Mouse (Mus musculus): Measurements from ENCODE around the gene Orai2.
A peak's percentile ranks its signal among the peaks of the same experiment; 100 is the strongest.
"Not testable (repeated sequence)": the region's sequence is repeated elsewhere in the genome, so short reads cannot be mapped to it uniquely, and the experiment has no call there.

The Orai2 gene

DNA sequence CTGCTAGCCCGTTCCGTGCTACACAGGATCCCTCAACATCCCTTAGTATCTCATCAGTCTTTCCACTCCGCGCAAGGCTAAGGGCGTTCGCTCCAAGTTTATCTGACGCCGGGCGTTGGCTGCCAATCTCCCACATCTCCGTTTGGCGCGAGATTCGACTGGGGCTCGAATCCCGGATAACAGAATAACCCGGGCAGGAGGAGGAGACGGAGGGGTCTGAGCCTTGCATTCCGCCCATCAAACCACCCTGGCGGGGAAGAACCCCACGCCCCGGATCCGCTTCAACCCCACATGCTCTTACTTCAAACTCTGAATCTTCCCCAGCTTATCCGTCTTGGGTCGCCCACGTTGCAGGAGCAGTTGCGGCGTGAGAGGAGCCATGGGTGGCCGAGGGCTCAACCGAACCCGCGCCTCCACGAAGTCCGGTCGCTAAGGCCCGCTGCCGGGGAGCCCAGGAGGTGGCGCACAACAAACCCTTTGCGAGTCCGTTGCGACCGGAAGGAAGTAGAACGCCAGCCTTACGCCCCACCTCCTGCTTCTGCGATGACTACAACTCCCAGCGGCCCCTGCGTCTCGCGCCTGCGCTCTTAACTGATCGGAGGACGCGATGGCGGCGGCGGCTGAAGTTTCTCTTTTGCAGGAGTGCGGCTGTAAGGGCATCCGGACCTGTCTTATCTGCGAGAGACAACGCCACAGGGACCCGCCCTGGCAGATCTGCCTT lies 34.8 kb downstream of the Orai2 start, which contains the start of the genes Lrwd1 and Alkbh4:
Lrwd1 (minus strand) TSS at position 504 of the 721 bp plus-strand sequence.
Alkbh4 (plus strand) TSS at position 576 of the 721 bp plus-strand sequence.
- peak; percentile 96 for DNase-seq

DNA sequence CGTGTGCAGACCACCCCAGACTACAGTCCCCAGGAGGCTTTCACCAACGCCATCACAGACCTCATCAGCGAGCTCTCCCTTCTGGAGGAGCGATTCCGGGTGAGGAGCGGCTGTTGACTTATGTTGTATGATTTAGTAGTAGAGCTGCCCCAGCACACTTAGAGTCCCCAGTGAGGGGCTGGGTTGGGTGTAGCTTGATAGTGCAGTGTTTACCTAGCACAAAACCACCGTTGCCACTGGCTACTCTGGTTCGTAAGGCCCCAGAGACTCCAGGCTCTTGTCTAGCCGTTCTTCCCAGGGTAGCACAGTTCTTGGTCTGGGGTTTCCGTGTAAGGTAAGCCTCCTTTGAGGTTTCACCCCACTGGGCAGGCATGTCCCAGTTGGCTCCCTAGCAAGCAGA lies 48.3 kb downstream of the Orai2 start:
- no peak for DNase-seq

- no peak for DNase-seq
These were observed 53.8 kb downstream of the Orai2 start for GRCm38 (mm10) chr5:136116784-136117112.

DNA sequence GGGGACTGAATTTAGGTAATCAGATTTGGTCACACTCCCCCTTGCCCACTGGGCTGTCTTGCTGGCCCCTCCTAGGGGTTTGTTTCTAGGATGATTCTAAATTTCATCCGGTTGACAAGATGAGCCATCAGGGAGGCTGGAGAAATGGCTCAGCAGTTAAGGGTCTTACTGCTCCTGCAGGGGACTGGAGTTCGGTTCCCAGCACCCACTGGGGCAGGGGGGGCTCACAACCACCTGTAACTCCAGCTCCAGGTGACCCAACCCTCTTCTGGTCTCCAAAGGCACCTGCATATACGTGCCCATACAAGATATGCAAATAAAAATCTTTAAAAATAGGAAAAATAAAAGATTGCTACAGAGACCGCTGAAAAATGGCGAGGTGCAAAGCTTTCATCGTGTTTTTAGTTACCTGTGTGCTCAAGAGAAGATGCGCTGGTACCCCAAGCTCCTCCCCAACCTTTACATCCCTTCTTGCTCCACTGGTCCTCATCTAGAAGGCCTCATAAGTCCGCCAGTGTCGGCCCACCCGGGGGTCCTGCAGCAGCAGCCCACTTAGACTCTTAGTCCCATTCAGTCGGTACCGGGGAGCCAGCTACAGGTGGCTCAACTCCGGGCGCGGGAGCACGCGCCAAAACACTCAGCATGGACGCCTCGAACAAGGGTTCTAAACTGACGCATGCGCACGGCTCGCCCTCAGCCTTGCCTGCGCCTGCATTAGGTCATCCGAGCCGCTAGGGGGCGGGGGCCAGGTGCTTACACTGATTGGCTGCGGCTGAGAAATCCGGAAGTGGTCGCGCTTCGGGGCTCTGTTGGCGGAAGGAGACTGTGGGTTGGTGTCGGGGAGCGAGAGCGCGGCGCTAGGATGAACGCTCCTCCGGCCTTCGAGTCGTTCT lies 54.4 kb downstream of the Orai2 start, which contains the start of gene Polr2j:
Polr2j (plus strand) TSS at position 741 of the 893 bp plus-strand sequence.
- DNase-seq: peak; percentile 98 to 99

- not testable (repeated sequence) for DNase-seq
These were observed 57.0 kb downstream of the Orai2 start for GRCm38 (mm10) chr5:136113546-136113945.

DNA sequence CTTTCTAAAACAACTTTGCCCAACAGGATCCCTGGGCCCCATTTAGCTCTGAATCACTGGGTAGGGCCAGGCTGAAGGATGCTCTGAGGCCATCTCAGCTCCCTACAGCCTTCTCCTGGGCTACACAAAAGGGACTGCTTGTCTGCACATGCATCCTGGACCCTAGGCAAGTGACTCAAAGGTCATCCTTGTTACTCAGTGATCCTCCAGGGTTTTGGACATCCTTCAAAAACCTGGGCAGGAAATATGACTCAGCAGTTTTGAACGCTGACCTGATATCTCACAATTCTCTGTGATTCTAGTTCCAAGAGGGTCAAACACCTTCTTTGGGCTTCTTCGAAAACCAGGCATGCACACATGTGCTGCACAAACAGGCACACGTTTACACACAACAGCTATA lies 61.5 kb downstream of the Orai2 start:
- DNase-seq: no peak

DNA sequence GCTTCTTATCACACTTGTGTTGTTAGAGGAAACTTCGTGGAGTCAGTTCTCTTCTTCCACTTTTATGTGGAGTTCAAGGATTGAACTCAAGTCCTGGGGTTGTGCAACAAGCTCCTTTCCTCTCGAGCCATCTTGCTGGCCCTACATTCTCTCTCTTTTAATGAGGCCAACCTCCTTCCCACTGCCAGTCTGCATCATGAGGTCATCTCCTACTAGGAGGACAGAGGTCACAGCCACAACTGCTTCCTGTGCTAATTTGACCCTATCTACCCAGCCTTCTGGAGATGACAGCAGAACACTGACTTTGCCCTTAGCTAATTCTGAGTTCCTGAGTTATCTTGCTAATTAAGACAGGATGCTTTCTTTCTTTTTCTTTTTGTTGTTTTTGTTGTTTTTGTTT lies 62.0 kb downstream of the Orai2 start:
- no peak for DNase-seq

- no peak for DNase-seq
These were observed 66.0 kb downstream of the Orai2 start for GRCm38 (mm10) chr5:136104511-136104910.

- DNase-seq: peak; percentile 75 to 78
These were observed 68.3 kb downstream of the Orai2 start for GRCm38 (mm10) chr5:136102099-136102820.

DNA sequence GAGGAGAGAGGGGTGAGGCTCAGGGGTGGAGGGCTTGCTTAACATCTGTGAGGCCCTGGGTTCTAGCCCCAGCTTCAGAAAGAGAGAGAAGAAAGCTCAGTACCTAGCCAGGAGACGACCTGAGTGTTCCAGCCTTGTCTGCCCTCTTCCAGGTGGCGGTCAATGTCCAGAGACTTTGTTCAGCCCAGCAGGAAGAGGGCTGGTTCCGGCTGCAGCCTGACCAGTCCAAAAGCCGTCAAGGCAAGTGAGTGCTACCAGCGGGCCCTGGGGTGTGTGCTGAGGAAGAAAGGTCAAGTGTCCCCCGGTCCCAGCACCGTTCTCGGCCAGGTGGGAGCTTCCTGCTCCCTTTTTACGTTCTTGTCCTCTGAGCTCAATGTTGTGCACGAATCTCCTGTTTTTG lies 72.0 kb downstream of the Orai2 start:
- no peak for DNase-seq
